Mouse (Mus musculus) heart, embryonic 15.5 days (tissue): ENCODE measurements around the gene Cpa3. TPM values are rescaled to one million over a fixed set of nuclear protein-coding genes. Genes with fewer than 3 reads are reported as not detected.

Experiments used
- ATAC-seq: fragments of 200-750 bp; cut with Nextera tagmentation; replicated peaks from 2 replicates; pipeline ENCODE4 v1.8.0; 2017; ENCODE audit warnings: low read depth, moderate TSS enrichment; ENCODE audit not compliant: insufficient number of reproducible peaks, insufficient read depth, low FRiP score
- H3K27ac ChIP-seq: fragments of 300-500 bp; sonication (generic); 2 replicates; pipeline ENCODE4 v1.5.1; 2015; ENCODE audit warnings: mild to moderate bottlenecking, inconsistent platforms
- H3K27me3 ChIP-seq: fragments of 300-500 bp; sonication (generic); 2 replicates; pipeline ENCODE4 v1.6.1; 2015; ENCODE audit warnings: inconsistent platforms
- H3K36me3 ChIP-seq: fragments of 300-500 bp; sonication (generic); 2 replicates; pipeline ENCODE4 v1.6.1; 2015; ENCODE audit warnings: mild to moderate bottlenecking, inconsistent platforms
- H3K4me1 ChIP-seq: fragments of 300-500 bp; sonication (generic); replicated peaks from 2 replicates; pipeline ENCODE4 v1.6.1; 2015; ENCODE audit warnings: inconsistent platforms
- H3K4me2 ChIP-seq: fragments of 300-500 bp; sonication (generic); 2 replicates; pipeline ENCODE4 v1.6.1; 2015; ENCODE audit warnings: inconsistent platforms, mild to moderate bottlenecking, moderate library complexity
- H3K4me3 ChIP-seq: fragments of 300-500 bp; sonication (generic); 2 replicates; pipeline ENCODE4 v1.5.1; 2015; ENCODE audit warnings: mild to moderate bottlenecking, inconsistent platforms
- H3K9ac ChIP-seq: fragments of 300-500 bp; sonication (generic); 2 replicates; pipeline ENCODE4 v1.6.1; 2015; ENCODE audit warnings: mild to moderate bottlenecking, inconsistent platforms
- H3K9me3 ChIP-seq: fragments of 300-500 bp; sonication (generic); replicated peaks from 2 replicates; pipeline ENCODE4 v1.6.1; 2016; ENCODE audit warnings: inconsistent platforms
- WGBS: fragments of 180-500 bp; shearing (Covaris S2); methylation state at CpG from one replicate; pipeline ENCODE4 v1.1.7; 2015; ENCODE audit warnings: mixed read lengths; 5-methylcytosine and 5-hydroxymethylcytosine counted together
- polyA plus RNA-seq: library from polyadenylated mRNA; unstranded; fragments of >200 nt; fragmentation: Nextera tagmentation; extraction: Ambion mirVana; gene quantifications from 2 replicates; pipeline ENCODE4 v1.2.1, GENCODE M21; 2015

Gene Cpa3
- 11.0 and 12.6 TPM in 2 replicates for polyA plus RNA-seq

GRCm38 (mm10) chr3:20242050-20242449, at the start of gene Cpa3:
Gene Cpa3 (minus strand): TSS chr3:20242181.
- no peak within 1 kb of the TSS for H3K4me2 ChIP-seq

DNA sequence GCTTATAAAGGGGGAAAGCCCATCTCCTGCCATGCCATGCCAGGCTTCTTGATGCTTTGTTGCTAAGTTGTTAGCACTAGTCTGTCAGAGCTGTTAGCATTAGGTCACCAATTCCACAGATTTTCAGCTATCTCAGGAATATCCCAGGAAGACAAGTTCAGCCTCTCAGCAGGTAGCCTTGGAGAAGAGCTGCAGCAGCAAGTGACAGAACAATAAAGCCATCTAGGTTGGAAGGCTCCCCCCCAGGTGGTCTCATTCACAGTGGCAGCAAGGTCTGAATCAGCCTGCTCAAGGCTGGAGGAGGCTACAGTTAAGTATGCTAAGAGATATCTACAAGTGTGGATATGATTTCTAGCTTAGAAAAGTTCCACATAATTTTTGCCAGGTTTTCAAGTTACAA, 49.4 kb upstream of the Cpa3 start:
- H3K27me3 ChIP-seq, result no peaks in the 10 kb centered on the region

More at GRCm38 (mm10) chr3:20242050-20242449, at the start of gene Cpa3:
- ATAC-seq, result no peak
- H3K9me3 ChIP-seq, result no peaks in the 10 kb centered on the region
- no peaks in the 10 kb centered on the region for H3K4me1 ChIP-seq
- H3K9ac ChIP-seq, result no peak within 1 kb of the TSS
- no peaks in the 10 kb centered on the region for H3K36me3 ChIP-seq
- no peak within 1 kb of the TSS for H3K4me3 ChIP-seq
- H3K27ac ChIP-seq, result no peak within 1 kb of the TSS
- 64% methylated on average over 3 of the region's 3 CpGs for WGBS
- no peaks in the 10 kb centered on the region for H3K27me3 ChIP-seq

DNA sequence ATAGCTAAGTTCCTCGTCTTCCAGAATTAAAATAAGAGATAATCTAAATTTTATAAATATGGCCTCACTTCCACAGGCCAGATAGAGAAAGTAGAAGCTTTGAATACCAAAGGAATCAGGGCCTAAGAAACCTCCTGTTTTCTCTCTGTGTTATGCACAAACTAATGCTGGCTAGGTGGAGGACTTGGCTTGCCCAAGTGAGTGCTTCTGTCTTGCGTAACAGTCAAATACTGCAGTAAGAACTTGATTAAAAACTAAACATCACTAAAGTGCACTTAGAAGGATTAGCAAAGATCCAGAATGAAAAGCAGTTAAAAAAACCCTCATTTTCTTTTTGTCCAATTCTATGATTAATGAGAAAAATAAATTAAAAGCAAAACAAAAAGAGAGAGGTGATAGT, 46.8 kb upstream of the Cpa3 start:
- no peak overlapping the region for H3K9ac ChIP-seq
- no peak overlapping the region for H3K27ac ChIP-seq
- H3K4me2 ChIP-seq, result no peak overlapping the region
- no peak overlapping the region for H3K4me3 ChIP-seq
- no peak for ATAC-seq
- 79% methylated on average over 2 of the region's 2 CpGs for WGBS
- H3K4me1 ChIP-seq, result no peaks in the 10 kb centered on the region
- H3K27me3 ChIP-seq, result no peaks in the 10 kb centered on the region
- no peaks in the 10 kb centered on the region for H3K9me3 ChIP-seq
- H3K36me3 ChIP-seq, result no peaks in the 10 kb centered on the region

More for the DNA sequence above, 49.4 kb upstream of the Cpa3 start:
- no peak overlapping the region for H3K9ac ChIP-seq
- H3K4me2 ChIP-seq, result no peak overlapping the region
- H3K27ac ChIP-seq, result no peak overlapping the region
- H3K4me3 ChIP-seq, result no peak overlapping the region
- ATAC-seq, result no peak
- H3K36me3 ChIP-seq, result no peaks in the 10 kb centered on the region
- H3K9me3 ChIP-seq, result no peaks in the 10 kb centered on the region
- H3K4me1 ChIP-seq, result no peaks in the 10 kb centered on the region

DNA sequence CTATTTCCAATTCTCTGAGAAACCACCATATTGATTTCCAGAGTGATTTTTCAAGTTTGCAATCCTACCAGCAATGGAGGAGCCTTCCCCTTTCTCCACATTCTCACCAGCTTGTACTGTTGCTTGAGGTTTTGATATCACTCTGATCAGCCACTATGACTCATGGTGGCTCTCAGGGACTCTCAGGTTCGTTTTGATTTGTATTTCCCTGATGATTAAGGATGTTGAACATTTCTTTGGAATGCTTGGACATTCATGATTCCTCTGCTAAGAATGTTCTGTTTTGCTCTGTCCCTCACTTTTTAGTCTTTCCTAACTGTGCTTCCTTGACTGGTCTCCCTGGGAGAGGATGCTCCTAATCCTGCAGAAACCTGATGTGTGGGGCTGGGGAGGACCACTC, 39.8 kb upstream of the Cpa3 start:
- Histone ChIP-seq H3K36me3 (no peaks in the 10 kb centered on the region), H3K27ac (no peak overlapping the region), H3K4me1 (no peaks in the 10 kb centered on the region), H3K4me2 (no peak overlapping the region), H3K9ac (no peak overlapping the region), H3K9me3 (no peaks in the 10 kb centered on the region), H3K27me3 (no peaks in the 10 kb centered on the region), H3K4me3 (no peak overlapping the region)
- 43% methylated on average over 1 of the region's 1 CpGs for WGBS
- no peak for ATAC-seq

GRCm38 (mm10) chr3:20275633-20276032, 33.7 kb upstream of the Cpa3 start, which contains the start of gene Cpb1:
Gene Cpb1 (minus strand): TSS chr3:20275733.
- no peaks in the 10 kb centered on the region for H3K9me3 ChIP-seq
- H3K36me3 ChIP-seq, result no peaks in the 10 kb centered on the region
- no peaks in the 10 kb centered on the region for H3K27me3 ChIP-seq
- WGBS, result 72% methylated on average over 3 of the region's 3 CpGs
- H3K9ac ChIP-seq, result no peak within 1 kb of the TSS
- H3K4me1 ChIP-seq, result no peaks in the 10 kb centered on the region
- H3K4me3 ChIP-seq, result no peak within 1 kb of the TSS
- ATAC-seq, result no peak
- H3K27ac ChIP-seq, result no peak within 1 kb of the TSS
- H3K4me2 ChIP-seq, result no peak within 1 kb of the TSS

DNA sequence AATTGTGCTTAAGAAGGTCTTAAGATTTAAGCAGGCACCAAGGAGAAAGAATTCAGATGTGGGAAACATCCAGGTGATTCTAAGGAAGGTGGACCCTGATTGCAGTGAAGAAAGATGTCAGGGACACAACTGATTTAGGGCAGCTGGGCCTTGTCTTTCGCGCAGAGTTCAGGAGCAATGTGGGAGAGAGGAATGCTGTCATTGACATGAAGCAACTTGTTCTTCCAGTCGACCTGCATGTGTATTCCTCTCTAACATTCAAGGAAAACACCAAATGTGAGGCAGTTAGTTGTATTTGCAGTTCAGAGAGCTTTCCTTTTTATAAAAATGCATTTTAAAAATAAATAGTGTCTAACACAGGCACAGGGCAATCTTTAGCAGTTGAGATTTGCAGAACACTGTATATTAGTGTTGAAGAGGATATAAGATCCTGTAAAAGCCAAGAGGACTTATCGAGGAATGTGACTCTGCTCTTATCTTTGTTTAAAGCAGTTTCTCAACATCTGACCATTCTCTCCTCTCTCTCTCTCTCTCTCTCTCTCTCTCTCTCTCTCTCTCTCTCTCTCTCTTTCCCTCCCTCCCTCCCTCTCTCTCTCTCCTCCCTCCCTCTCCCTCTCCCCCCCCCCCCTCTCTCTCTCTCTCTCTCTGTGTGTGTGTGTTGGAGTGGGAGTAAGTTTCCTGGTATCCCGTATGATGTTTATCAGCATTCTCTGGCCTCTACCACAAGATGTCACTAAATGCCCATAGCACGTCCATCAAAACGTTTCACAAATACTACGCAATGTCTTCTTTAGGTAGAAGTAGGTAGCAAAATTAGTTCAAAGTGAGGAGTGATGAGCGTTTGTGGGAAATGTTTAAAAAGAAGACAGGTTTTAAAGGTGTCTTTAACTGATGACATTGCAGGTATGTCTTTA, 12.8 kb upstream of the Cpa3 start:
- H3K27ac ChIP-seq, result no peak overlapping the region
- ATAC-seq, result no peak
- no peak overlapping the region for H3K4me3 ChIP-seq
- WGBS, result 21% methylated on average over 9 of the region's 9 CpGs
- no peak overlapping the region for H3K4me2 ChIP-seq
- H3K4me1 ChIP-seq, result peaks cover 9% of the 10 kb centered on the region
- no peaks in the 10 kb centered on the region for H3K27me3 ChIP-seq
- no peak overlapping the region for H3K9ac ChIP-seq
- no peaks in the 10 kb centered on the region for H3K9me3 ChIP-seq
- H3K36me3 ChIP-seq, result no peaks in the 10 kb centered on the region

- H3K4me2 ChIP-seq, result no peak overlapping the region
- no peaks in the 10 kb centered on the region for H3K27me3 ChIP-seq
- H3K27ac ChIP-seq, result no peak overlapping the region
- no peaks in the 10 kb centered on the region for H3K9me3 ChIP-seq
- no peak overlapping the region for H3K9ac ChIP-seq
- no peaks in the 10 kb centered on the region for H3K36me3 ChIP-seq
- no peak for ATAC-seq
- no peak overlapping the region for H3K4me3 ChIP-seq
- 82% methylated on average over 1 of the region's 1 CpGs for WGBS
- no peaks in the 10 kb centered on the region for H3K4me1 ChIP-seq
These were observed 1.9 kb upstream of the Cpa3 start for GRCm38 (mm10) chr3:20243913-20244312.

DNA sequence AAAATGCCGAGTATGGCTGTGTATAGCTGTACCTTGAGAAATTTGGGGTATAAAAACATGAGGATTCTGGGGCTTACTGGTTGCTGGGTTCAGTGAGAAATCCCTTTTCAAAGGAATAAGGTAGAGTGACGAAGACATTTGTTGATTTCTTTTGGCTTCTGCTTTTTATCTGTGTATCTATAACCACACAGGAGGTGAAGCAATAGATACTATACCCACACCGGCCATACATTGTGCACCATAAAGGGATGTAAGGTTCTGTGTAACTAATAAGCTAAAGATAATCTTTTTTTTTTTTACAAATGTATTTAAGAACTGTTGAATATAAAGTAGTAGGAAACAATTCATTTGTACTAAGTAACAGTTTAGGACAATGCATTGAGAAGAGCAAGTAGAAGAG, 2.2 kb downstream of the Cpa3 start:
- ATAC-seq, result no peak
- no peak overlapping the region for H3K9ac ChIP-seq
- no peaks in the 10 kb centered on the region for H3K36me3 ChIP-seq
- 82% methylated on average over 3 of the region's 3 CpGs for WGBS
- H3K27ac ChIP-seq, result no peak overlapping the region
- H3K4me2 ChIP-seq, result no peak overlapping the region
- no peaks in the 10 kb centered on the region for H3K9me3 ChIP-seq
- H3K4me1 ChIP-seq, result no peaks in the 10 kb centered on the region
- H3K27me3 ChIP-seq, result no peaks in the 10 kb centered on the region
- no peak overlapping the region for H3K4me3 ChIP-seq

GRCm38 (mm10) chr3:20236965-20237364, 5.0 kb downstream of the Cpa3 start:
- Histone ChIP-seq H3K4me1 (no peaks in the 10 kb centered on the region), H3K36me3 (no peaks in the 10 kb centered on the region), H3K4me3 (no peak overlapping the region), H3K9ac (no peak overlapping the region), H3K4me2 (no peak overlapping the region), H3K9me3 (no peaks in the 10 kb centered on the region), H3K27ac (no peak overlapping the region), H3K27me3 (no peaks in the 10 kb centered on the region)
- WGBS, result 17% methylated on average over 1 of the region's 1 CpGs
- no peak for ATAC-seq

- Histone ChIP-seq H3K27ac (no peak overlapping the region), H3K4me1 (no peaks in the 10 kb centered on the region), H3K36me3 (no peaks in the 10 kb centered on the region), H3K9ac (no peak overlapping the region), H3K4me2 (no peak overlapping the region), H3K4me3 (no peak overlapping the region), H3K9me3 (no peaks in the 10 kb centered on the region), H3K27me3 (no peaks in the 10 kb centered on the region)
- 83% methylated on average over 1 of the region's 1 CpGs for WGBS
- no peak for ATAC-seq
These were observed 13.0 kb downstream of the Cpa3 start for GRCm38 (mm10) chr3:20229027-20229426.

DNA sequence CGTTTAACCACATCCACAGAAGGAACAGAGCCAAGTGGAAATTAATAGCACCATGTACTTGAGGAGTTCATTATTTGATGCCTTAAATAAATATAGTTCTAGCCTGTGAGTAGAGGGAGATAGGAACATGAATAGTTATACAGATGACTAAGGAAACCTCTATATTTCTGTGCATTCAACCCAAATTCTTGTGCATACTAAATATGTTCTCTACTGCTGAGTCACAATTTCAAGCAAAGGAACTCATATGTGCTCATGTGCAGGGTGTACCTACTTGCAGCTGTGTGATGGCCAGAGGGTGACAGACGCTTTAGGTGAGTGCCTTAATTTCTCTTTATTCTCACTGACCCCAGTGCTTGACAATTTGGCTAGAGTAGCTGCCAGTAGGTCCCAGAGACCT, 16.6 kb downstream of the Cpa3 start:
- ATAC-seq, result no peak
- H3K4me1 ChIP-seq, result no peaks in the 10 kb centered on the region
- H3K9me3 ChIP-seq, result no peaks in the 10 kb centered on the region
- no peaks in the 10 kb centered on the region for H3K36me3 ChIP-seq
- no peak overlapping the region for H3K27ac ChIP-seq
- no peaks in the 10 kb centered on the region for H3K27me3 ChIP-seq
- H3K4me2 ChIP-seq, result no peak overlapping the region
- WGBS, result 69% methylated on average over 2 of the region's 2 CpGs
- H3K9ac ChIP-seq, result no peak overlapping the region
- no peak overlapping the region for H3K4me3 ChIP-seq
